Comparison of ENCODE assay signal across 13 mouse cellular contexts in genomic region chr7:28957997-28958725, GRCm38 (mm10). TPM values are rescaled to one million over a fixed set of nuclear protein-coding genes. Genes with fewer than 3 reads are reported as not detected.
DNase-seq lines count a peak whose midpoint lies in the region; ATAC-seq and TF ChIP-seq lines count a peak whose summit lies in the region.
"Had no signal": no experiment of that assay in that cellular context is flagged by ENCODE, and none has a peak within 500 bp of the region (broad histone marks: within the 10 kb centered on the region; RNA-seq: fewer than 3 reads in every experiment).

No protein-coding gene starts in this region.

- WGBS in lung, embryonic 15.5 days = 36% methylated on average over 1 of the region's 1 CpGs
- WGBS in lung, adult 2 months = 34% methylated on average over 1 of the region's 1 CpGs
- 7% methylated on average over 1 of the region's 1 CpGs for WGBS in heart, postnatal 0 days
- 41% methylated on average over 1 of the region's 1 CpGs for WGBS in stomach, embryonic 14.5 days

- H3K27ac ChIP-seq in lung, embryonic 15.5 days = peak overlapping the region; percentile 84
- H3K27ac ChIP-seq in heart, postnatal 0 days (ENCODE audit: low read depth) = peak overlapping the region; percentile 89
- peak overlapping the region; percentile 62; the same call in 1 of the 2 replicates for H3K27ac ChIP-seq in stomach, embryonic 14.5 days (ENCODE audit: low read length)

- H3K9ac ChIP-seq in lung, embryonic 15.5 days = no peak overlapping the region
- no peak overlapping the region; the same call in 1 of the 2 replicates for H3K9ac ChIP-seq in heart, postnatal 0 days (replicated peaks; ENCODE audit: low read depth, low read length)
- no peak overlapping the region for H3K9ac ChIP-seq in stomach, embryonic 14.5 days (replicated peaks; ENCODE audit: low read depth, low read length)

- H3K9me3 ChIP-seq in lung, embryonic 15.5 days = no peaks in the 10 kb centered on the region
- H3K9me3 ChIP-seq in heart, postnatal 0 days (replicated peaks; ENCODE audit: control insufficient read depth, low read length) = no peaks in the 10 kb centered on the region
- H3K9me3 ChIP-seq in stomach, embryonic 14.5 days (ENCODE audit: control insufficient read depth, low read depth, low read length) = no peaks in the 10 kb centered on the region

- peak; percentile 92 for DNase-seq in heart, adult 11 months
- no peak for DNase-seq in heart, adult 9 months (ENCODE audit: low spot score in 2 of 2)
- DNase-seq in lung, adult 2 months = no peak
- no peak for DNase-seq in heart, postnatal 0 days (ENCODE audit: low spot score)
- no peak for DNase-seq in testis, postnatal 14 days (ENCODE audit: low spot score)
- DNase-seq in left cerebral cortex, adult 18-20 months (ENCODE audit: low spot score in 2 of 2) = no peak
- DNase-seq: cerebellum, adult 9-10 months; gastrocnemius, postnatal 36 days; kidney, postnatal 10 days had no signal

- H3K4me2 ChIP-seq in lung, embryonic 15.5 days = peak overlapping the region; percentile 87
- peak overlapping the region; percentile 94 for H3K4me2 ChIP-seq in heart, postnatal 0 days (ENCODE audit: low read depth, low read length)
- H3K4me2 ChIP-seq in stomach, embryonic 14.5 days (replicated peaks; ENCODE audit: low read depth, low read length) = peak overlapping the region; percentile 95; the same call in 1 of the 2 replicates

- no peaks in the 10 kb centered on the region for H3K36me3 ChIP-seq in lung, embryonic 15.5 days
- no peaks in the 10 kb centered on the region for H3K36me3 ChIP-seq in heart, postnatal 0 days (replicated peaks; ENCODE audit: control insufficient read depth, insufficient read depth, low read length)
- no peaks in the 10 kb centered on the region for H3K36me3 ChIP-seq in stomach, embryonic 14.5 days (ENCODE audit: control insufficient read depth, insufficient read depth, low read length)

- H3K4me1 ChIP-seq in lung, embryonic 15.5 days = peaks cover 86% of the 10 kb centered on the region
- peaks cover 41% of the 10 kb centered on the region for H3K4me1 ChIP-seq in lung, adult 2 months (ENCODE audit: control insufficient read depth, insufficient read depth, low read length)
- peaks cover 67% of the 10 kb centered on the region for H3K4me1 ChIP-seq in heart, postnatal 0 days (ENCODE audit: control insufficient read depth, insufficient read depth)
- H3K4me1 ChIP-seq in stomach, embryonic 14.5 days (ENCODE audit: control insufficient read depth, insufficient read depth, low read length) = peaks cover 52% of the 10 kb centered on the region

- ATAC-seq in lung, embryonic 15.5 days (ENCODE audit: borderline replicate concordance, extremely low read depth, low FRiP score, low TSS enrichment) = no peak
- ATAC-seq in heart, postnatal 0 days (ENCODE audit: insufficient read depth, low read depth) = no peak
- ATAC-seq in stomach, embryonic 14.5 days (ENCODE audit: insufficient number of reproducible peaks, insufficient read depth, low FRiP score, low read depth) = no peak
- ATAC-seq: activated CD4-positive, CD25-positive, alpha-beta regulatory T cell, adult 4 months; CD4-positive, CD25-positive, alpha-beta regulatory T cell, adult 4 months had no signal

- TF ChIP-seq POLR2A in lung, adult 2 months (IDR thresholded peaks at IDR 0.05; ENCODE audit: borderline replicate concordance, extremely low read depth, low read depth, low read length) = no peak

- TF ChIP-seq EP300 in heart, postnatal 0 days (IDR thresholded peaks at IDR 0.05; ENCODE audit: low read depth) = no peak

- H3K27me3 ChIP-seq in lung, embryonic 15.5 days = no peaks in the 10 kb centered on the region
- no peaks in the 10 kb centered on the region for H3K27me3 ChIP-seq in heart, postnatal 0 days (ENCODE audit: control insufficient read depth, insufficient read depth, low read length)
- H3K27me3 ChIP-seq in stomach, embryonic 14.5 days (ENCODE audit: control insufficient read depth, insufficient read depth, low read length) = no peaks in the 10 kb centered on the region

- H3K4me3 ChIP-seq in lung, embryonic 15.5 days = no peak overlapping the region
- no peak overlapping the region for H3K4me3 ChIP-seq in lung, adult 2 months (replicated peaks; ENCODE audit: extremely low read depth, low read depth, low read length)
- H3K4me3 ChIP-seq in heart, postnatal 0 days (ENCODE audit: low read depth, low read length) = peak overlapping the region; percentile 89; the same call in 1 of the 2 replicates
- H3K4me3 ChIP-seq in stomach, embryonic 14.5 days (ENCODE audit: low read depth, low read length) = no peak overlapping the region

- no peak for TF ChIP-seq CTCF in lung, adult 2 months (IDR thresholded peaks at IDR 0.05; ENCODE audit: insufficient read depth, low read length)
- no peak for TF ChIP-seq CTCF in heart, postnatal 0 days (IDR thresholded peaks at IDR 0.05; ENCODE audit: low read depth)

RNA-seq across cellular contexts. Expression of gene Actn4, which starts 4.0 kb away (rescaled TPM):
- polyA plus RNA-seq in lung, embryonic 15.5 days (2015; fragmentation: Nextera tagmentation; extraction: Ambion mirVana) = 287 and 302 TPM in 2 replicates
- 314 and 324 TPM in 2 replicates for polyA plus RNA-seq in lung, adult 2 months (2012; rRNA removed)
- total RNA-seq in heart, postnatal 0 days (2014; rRNA removed; ENCODE audit: low replicate concordance) = 120 and 139 TPM in 2 replicates
- 135 and 171 TPM in 2 replicates for polyA plus RNA-seq in heart, postnatal 0 days (2015; fragmentation: Nextera tagmentation; extraction: Ambion mirVana)
- polyA plus RNA-seq in stomach, embryonic 14.5 days (2014; fragmentation: Nextera tagmentation; extraction: Ambion mirVana) = 272 and 280 TPM in 2 replicates
- total RNA-seq in left cerebral cortex, adult 18-20 months (2021) = 100 to 1,000 TPM; 192 TPM

RNA-seq across cellular contexts. Expression of gene Eif3k, which starts 23.5 kb away (rescaled TPM):
- polyA plus RNA-seq in lung, embryonic 15.5 days (2015; fragmentation: Nextera tagmentation; extraction: Ambion mirVana) = 360 and 364 TPM in 2 replicates
- 175 and 234 TPM in 2 replicates for polyA plus RNA-seq in lung, adult 2 months (2012; rRNA removed)
- total RNA-seq in heart, postnatal 0 days (2014; rRNA removed; ENCODE audit: low replicate concordance) = 366 and 476 TPM in 2 replicates
- polyA plus RNA-seq in heart, postnatal 0 days (2015; fragmentation: Nextera tagmentation; extraction: Ambion mirVana) = 261 and 264 TPM in 2 replicates
- 413 and 444 TPM in 2 replicates for polyA plus RNA-seq in stomach, embryonic 14.5 days (2014; fragmentation: Nextera tagmentation; extraction: Ambion mirVana)
- total RNA-seq in left cerebral cortex, adult 18-20 months (2021) = 100 to 1,000 TPM; 196 to 199 TPM

RNA-seq across cellular contexts. Expression of gene Map4k1, which starts 23.7 kb away (rescaled TPM):
- 7.4 and 9.8 TPM in 2 replicates for polyA plus RNA-seq in lung, embryonic 15.5 days (2015; fragmentation: Nextera tagmentation; extraction: Ambion mirVana)
- polyA plus RNA-seq in lung, adult 2 months (2012; rRNA removed) = 16.7 and 17.0 TPM in 2 replicates
- 0.15 TPM in 1 of 2 replicates, not detected in the other for total RNA-seq in heart, postnatal 0 days (2014; rRNA removed; ENCODE audit: low replicate concordance)
- polyA plus RNA-seq in heart, postnatal 0 days (2015; fragmentation: Nextera tagmentation; extraction: Ambion mirVana) = 1.4 and 1.8 TPM in 2 replicates
- 8.5 and 11.3 TPM in 2 replicates for polyA plus RNA-seq in stomach, embryonic 14.5 days (2014; fragmentation: Nextera tagmentation; extraction: Ambion mirVana)
- total RNA-seq in left cerebral cortex, adult 18-20 months (2021) = 1 to 10 TPM; 1.0 to 1.7 TPM
